Mouse (Mus musculus) mesoderm, embryonic 11.5 days (tissue): ENCODE data around the gene Aox2.

Experiments used
- DNase-seq: peaks from one replicate; pipeline ENCODE4 v3.0.0-alpha.2; 2012; ENCODE audit warnings: low read depth, low spot score

Gene Aox2

GRCm38 (mm10) chr1:58288091-58288490 is 10.0 kb downstream of the Aox2 start:
- DNase-seq = no peak

- no peak for DNase-seq
Measured at GRCm38 (mm10) chr1:58289863-58290469, 11.8 kb downstream of the Aox2 start.

GRCm38 (mm10) chr1:58291394-58292300 is 13.5 kb downstream of the Aox2 start:
- DNase-seq = no peak

- no peak for DNase-seq
Measured at GRCm38 (mm10) chr1:58294730-58295129, 16.6 kb downstream of the Aox2 start.

- DNase-seq = peak; percentile 86
Measured at GRCm38 (mm10) chr1:58296278-58296677, 18.2 kb downstream of the Aox2 start.

- no peak for DNase-seq
Measured at GRCm38 (mm10) chr1:58296821-58297220, 18.7 kb downstream of the Aox2 start.

- DNase-seq = no peak
Measured at GRCm38 (mm10) chr1:58298347-58298746, 20.2 kb downstream of the Aox2 start.

- no peak for DNase-seq
Measured at GRCm38 (mm10) chr1:58301073-58301472, 22.9 kb downstream of the Aox2 start.

- DNase-seq = no peak
Measured at GRCm38 (mm10) chr1:58302015-58302414, 23.9 kb downstream of the Aox2 start.

- no peak for DNase-seq
Measured at GRCm38 (mm10) chr1:58303009-58303408, 24.9 kb downstream of the Aox2 start.

- DNase-seq = no peak
Measured at GRCm38 (mm10) chr1:58303726-58304125, 25.6 kb downstream of the Aox2 start.

- no peak for DNase-seq
Measured at GRCm38 (mm10) chr1:58304296-58304695, 26.2 kb downstream of the Aox2 start.

GRCm38 (mm10) chr1:58307181-58307580 is 29.1 kb downstream of the Aox2 start:
- DNase-seq = no peak

GRCm38 (mm10) chr1:58308594-58308993 is 30.5 kb downstream of the Aox2 start:
- DNase-seq = no peak

- DNase-seq = no peak
Measured at GRCm38 (mm10) chr1:58309853-58310252, 31.7 kb downstream of the Aox2 start.

- DNase-seq = no peak
Measured at GRCm38 (mm10) chr1:58311221-58311864, 33.2 kb downstream of the Aox2 start.

- DNase-seq = no peak
Measured at GRCm38 (mm10) chr1:58313173-58313572, 35.0 kb downstream of the Aox2 start.

GRCm38 (mm10) chr1:58315532-58315931 is 37.4 kb downstream of the Aox2 start:
- no peak for DNase-seq

- DNase-seq = no peak
Measured at GRCm38 (mm10) chr1:58333222-58333621, 55.1 kb downstream of the Aox2 start.

- DNase-seq = no peak
Measured at GRCm38 (mm10) chr1:58339901-58340300, 61.8 kb downstream of the Aox2 start.

- peak; percentile 26 for DNase-seq
Measured at GRCm38 (mm10) chr1:58341576-58341975, 63.5 kb downstream of the Aox2 start.

GRCm38 (mm10) chr1:58343861-58344260 is 65.7 kb downstream of the Aox2 start:
- no peak for DNase-seq
